Mouse (Mus musculus): Measurements from ENCODE around the gene Leo1. TPM values are rescaled to one million over a fixed set of nuclear protein-coding genes. Genes with fewer than 3 reads are reported as not detected.
"Not testable (repeated sequence)": the region's sequence is repeated elsewhere in the genome, so short reads cannot be mapped to it uniquely, and the experiment has no call there.

Leo1 gene
- total RNA-seq, 1 experiment from 2014 or later, result 19.3 TPM

DNA sequence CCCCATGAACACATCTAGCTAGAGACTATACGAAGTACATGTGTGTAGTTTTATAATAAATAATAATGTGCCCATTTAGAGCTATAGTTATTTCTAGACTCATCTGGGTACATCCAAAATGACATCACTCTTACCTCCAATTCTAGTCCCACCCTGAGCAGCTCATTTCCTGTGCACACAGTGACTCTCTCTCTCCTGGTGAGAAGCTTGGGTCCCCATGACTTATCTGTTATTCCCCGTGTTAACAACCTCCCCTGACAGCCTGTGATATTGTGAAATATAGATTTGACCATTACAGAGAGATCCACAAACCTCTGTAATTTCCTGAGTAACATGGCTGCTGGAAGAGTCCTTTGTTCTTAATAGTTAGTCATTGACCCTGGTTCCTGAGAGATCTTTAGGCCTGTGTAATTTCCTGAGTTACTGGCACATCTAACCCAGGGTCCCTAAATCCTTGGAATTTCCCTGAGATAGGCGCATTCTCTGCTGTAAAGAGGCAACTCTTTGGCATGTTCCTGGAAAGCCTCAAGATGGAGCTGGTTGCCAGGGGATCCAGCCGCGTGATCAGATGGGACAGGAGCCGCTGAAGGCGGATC is 15.4 kb upstream of the Leo1 start:
- DNase-seq, result no peak

DNA sequence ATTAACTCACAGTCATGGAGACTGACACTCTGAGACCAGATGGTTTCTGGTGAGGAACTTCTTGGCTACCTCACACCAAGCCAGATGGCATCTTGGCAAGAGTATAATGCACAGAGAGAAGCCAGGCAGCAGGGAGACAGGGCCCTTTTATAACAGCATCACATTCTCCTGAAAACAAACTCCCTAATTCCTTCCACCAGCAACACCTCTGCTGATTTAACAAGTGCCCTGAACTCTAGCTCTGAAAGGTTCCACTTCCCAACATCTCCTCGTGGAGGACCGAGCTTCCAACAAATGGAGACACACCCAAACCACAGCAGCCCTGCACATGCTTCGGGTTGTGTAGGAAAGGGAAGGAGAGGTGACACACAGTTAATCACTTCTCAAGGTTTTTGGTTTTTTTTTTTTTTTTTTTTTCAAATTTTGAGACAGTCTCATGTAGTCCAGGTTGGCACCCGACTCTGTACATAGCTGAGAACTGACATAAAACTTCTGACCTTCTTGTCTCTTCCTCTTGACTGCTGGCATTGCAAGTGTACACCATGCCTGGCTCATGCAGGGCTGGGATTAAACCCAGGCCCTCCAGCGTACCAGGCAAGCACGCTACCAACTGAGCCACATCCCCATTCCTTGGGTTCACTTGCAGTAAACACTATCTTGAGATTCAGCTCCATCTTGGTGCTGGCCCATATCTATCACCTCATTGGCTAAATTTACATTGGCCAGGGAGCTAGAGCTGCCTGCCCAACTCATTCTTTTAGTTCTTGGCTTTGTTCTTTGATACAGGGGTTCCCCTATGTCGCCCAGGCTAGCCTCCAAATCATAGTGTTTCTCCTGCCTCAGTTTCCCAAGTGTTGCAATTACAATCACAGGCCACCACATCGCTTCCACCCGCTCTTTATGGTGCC is 13.7 kb upstream of the Leo1 start:
- DNase-seq, result no peak

DNA sequence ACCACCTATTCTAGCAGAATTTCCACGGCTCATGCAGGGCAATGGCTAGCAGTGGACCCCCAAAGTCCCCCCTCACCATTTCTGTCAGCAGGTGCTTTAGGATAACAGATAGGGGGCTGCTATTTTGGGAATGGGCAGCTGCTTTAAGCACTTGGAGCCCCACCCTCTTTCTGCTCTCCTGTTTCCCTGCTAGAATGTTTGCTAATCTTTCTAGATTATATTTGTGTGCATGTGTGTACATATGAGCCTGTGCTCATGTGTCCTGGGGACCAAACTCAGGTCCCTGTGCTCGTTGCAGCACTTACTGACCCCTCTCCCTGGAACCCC is 13.1 kb upstream of the Leo1 start:
- DNase-seq, result no peak

DNA sequence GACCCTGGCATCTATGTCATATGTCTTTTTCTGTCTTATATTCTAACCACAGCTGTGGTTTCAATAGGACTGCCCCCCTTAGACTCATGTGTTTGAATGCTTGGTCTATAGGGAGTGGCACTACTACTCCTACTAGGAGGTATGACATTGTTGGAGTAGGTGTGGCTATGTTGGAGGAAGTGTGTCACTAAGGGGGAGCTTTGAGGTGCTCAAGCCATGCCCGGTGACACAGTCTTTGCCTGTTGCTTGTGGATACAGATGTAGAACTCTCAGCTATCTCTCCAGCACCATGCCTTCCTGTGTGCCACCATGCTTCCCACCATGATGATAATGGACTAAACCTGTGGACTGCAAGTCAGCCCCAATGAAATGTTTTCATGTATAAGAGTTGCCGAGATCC is 12.3 kb upstream of the Leo1 start:
- DNase-seq, result no peak

DNA sequence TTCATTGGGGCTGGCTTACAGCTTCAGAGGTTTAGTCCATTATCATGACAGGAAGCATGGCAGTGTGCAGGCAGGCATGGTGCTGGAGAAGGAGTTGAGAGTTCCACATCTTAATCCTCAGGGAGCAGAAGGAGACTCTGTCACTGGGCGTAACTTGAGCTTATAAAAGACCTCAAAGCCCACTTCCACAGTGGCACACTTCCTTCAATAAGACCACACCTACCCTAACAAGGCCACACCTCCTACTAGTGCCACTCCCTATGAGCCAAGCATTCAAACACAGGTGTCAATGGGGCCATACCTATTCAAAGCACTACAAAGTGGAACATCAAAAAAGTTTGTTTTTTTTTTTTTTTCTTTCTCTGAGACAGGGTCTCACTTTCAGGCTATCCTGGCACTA is 11.7 kb upstream of the Leo1 start:
- DNase-seq, result no peak

- peak; percentile 52 for DNase-seq
Measured at GRCm38 (mm10) chr9:75430822-75431621, 10.3 kb upstream of the Leo1 start.

GRCm38 (mm10) chr9:75432694-75433093 is 8.6 kb upstream of the Leo1 start:
- DNase-seq, result no peak

DNA sequence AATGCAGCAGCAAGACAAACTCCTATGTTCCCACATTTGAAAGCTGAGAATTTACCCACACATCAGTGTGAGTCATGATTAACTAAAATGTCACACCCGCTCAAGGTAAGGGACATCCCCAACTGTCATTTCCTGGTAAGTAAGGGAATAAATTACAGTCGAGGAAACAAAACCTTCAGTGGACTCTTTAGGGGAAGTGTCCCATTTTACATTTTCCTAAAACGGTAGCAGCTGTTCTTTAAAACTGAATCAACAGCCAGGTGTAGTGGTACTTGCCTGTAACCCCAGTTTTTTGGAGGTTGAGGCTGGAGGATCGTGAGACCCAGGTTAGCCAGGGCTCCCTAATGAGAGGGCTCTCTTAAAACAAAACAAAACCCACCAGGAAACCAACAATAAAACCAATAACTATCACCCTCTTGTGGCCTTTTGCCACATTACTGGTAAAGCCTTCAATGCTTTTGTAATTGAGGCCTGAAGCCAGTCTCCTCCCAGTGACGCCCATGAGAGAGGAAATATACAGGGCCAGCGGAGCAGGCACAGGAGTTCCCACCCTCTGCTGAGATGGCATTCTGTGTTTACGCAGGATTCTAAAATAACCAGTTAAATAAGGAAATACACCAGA is 7.0 kb upstream of the Leo1 start:
- DNase-seq, result no peak

DNA sequence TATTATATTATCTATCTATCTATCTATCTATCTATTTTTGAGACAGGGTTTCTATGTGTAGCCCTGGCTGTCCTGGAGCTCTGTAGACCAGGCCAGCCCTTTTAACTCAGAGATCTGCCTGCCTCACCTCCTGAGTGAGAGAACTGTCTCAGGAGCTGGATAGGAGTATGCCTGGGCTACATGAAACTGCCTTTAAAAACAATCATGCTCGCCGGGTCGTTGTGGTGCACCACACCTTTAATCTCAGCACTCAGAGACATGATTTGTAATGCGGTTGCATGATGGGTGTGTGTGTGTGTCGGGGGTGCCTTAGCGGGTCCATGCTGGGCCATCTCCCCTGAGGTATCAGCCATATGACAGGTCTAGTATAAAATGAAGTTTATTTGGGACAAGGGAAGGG is 6.5 kb upstream of the Leo1 start:
- no peak for DNase-seq

GRCm38 (mm10) chr9:75435291-75435690 is 6.0 kb upstream of the Leo1 start:
- no peak for DNase-seq

GRCm38 (mm10) chr9:75435918-75436317 is 5.4 kb upstream of the Leo1 start:
- peak; percentile 73 for DNase-seq

GRCm38 (mm10) chr9:75437653-75438385 is 3.5 kb upstream of the Leo1 start:
- DNase-seq, result peak; percentile 16

DNA sequence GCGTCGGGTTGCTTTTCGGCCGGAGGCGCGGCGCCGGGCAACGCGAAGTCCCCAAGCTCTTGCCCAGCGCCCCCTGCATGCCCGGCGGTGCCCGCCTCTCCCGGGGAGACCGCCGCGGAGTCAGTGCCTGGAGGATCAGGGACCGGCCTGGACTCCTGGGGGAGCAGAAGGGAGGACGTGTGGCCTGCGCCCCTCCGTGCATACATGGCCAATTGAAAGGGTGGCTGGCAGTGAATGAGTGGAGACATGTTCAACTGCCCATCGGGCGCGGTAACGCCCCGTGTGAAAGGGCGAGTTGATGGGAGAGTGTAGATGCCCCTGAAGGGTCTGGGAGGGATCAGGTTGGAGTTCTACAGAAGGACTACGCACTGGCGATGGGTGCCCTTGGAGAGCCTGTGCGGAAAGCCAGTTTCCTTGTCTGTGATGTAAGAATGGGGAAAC is 387 bp downstream of the Leo1 start:
- DNase-seq, result no peak

DNA sequence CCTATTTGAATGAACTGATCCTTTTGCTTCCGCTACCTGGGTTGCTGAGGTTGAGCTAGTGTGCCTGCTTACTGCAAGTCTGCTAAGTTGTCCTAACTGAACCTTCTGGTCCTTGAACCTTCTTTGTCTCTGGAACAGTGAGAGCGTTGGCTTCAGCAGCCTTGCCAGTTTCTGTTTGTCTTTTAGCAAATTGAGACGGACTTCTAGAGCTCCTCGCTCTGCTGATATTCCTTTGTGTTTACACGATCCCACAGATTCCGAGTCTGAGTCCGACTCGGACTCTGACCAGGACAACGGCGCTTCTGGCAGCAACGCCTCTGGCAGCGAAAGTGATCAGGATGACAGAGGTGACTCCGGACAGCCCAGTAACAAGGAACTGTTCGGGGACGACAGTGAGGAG is 3.7 kb downstream of the Leo1 start:
- no peak for DNase-seq

DNA sequence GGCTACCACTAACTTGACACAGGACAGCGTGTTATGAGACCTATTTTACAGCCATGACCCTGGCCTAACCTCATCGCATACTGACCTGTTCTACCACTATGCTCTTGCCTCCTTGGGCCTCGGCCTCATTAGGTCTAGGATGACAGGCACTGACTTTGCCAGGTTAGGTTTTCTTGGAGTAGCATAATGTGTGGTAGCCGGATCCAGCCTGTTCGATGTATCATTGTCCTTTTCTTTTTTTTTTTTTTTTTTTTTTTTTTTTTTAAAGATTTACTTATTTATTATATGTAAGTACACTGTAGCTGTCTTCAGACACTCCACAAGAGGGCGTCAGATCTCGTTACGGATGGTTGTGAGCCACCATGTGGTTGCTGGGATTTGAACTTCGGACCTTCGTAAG is 5.2 kb downstream of the Leo1 start:
- DNase-seq, result not testable (repeated sequence)

DNA sequence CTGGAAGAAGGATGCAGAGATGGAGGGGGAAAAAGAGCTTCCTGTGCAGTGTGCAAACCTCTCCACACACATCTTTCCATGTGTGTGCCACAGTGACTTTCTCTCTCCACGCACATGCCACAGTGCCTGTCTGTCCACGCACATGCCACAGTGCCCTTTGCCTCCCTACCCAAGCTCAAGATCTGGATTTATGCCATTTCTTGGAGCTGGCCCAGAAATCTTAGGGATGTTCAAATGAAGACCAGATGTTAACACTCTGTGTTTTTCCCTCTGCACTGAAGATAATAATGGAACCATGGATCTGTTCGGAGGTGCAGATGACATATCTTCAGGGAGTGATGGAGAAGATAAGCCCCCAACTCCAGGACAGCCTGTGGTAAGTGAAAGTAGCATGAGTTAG is 6.7 kb downstream of the Leo1 start:
- DNase-seq, result no peak

DNA sequence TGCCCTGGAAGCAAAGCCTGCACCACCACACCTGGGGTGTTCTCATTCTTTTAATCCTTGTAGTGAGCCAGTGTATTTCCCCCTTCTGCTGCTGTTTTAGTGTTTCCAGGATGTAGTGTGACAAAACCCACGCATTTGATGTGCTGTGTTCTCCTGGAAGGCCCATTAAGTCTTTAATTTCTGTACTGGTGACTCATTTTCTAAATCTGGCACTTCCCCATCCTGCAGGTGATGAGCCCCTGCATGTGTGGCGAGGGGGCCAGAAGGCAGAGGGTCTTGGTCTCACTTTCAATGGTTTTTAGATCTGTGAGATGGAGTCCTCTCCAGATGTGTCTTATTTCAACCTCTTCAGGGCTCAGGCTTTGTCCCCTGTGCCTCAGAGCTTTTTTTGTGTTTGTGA is 12.7 kb downstream of the Leo1 start:
- no peak for DNase-seq

DNA sequence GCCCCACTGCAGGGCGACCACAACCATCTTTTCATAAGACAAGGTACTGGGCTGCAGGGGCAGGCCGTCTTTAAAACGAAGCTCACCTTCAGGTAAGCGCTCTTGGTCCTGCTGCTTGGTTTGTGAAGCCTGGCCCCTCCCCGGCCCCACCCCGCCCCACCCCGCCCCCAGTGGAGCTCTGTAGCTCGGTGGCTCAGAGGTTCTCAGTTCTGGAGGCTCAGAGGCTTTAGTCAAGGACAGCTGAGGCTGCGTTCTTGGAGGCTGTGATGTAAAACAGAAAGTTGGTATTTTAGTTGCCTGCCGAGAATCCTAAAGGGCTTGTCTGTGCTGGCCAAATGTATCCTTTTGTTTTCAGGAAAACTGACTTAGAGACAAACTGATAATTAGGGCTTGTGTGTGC is 14.4 kb downstream of the Leo1 start:
- no peak for DNase-seq

GRCm38 (mm10) chr9:75463050-75463660 is 21.8 kb downstream of the Leo1 start:
- no peak for DNase-seq

GRCm38 (mm10) chr9:75465856-75466255 is 24.5 kb downstream of the Leo1 start:
- no peak for DNase-seq

- no peak for DNase-seq
Measured at GRCm38 (mm10) chr9:75466641-75467040, 25.3 kb downstream of the Leo1 start.

GRCm38 (mm10) chr9:75467581-75467980 is 26.3 kb downstream of the Leo1 start:
- DNase-seq, result no peak
